ENCODE assay signal across 18 mouse cellular contexts in genomic region chr10:53045931-53046330, GRCm38 (mm10).
DNase-seq lines count a peak whose midpoint lies in the region; ATAC-seq and TF ChIP-seq lines count a peak whose summit lies in the region.
"Had no signal": no experiment of that assay in that cellular context is flagged by ENCODE, and none has a peak within 500 bp of the region (broad histone marks: within the 10 kb centered on the region; RNA-seq: fewer than 3 reads in every experiment).

No protein-coding gene starts in this region.

- no peaks in the 10 kb centered on the region for H3K36me3 ChIP-seq in midbrain, embryonic 15.5 days (replicated peaks)
- 0 out of 2 replicates have a peak, but pooled peaks cover 3% of the 10 kb centered on the region for H3K36me3 ChIP-seq in midbrain, embryonic 13.5 days
- H3K36me3 ChIP-seq in midbrain, postnatal 0 days (ENCODE audit: insufficient read depth, low read length), result no peaks in the 10 kb centered on the region
- no peaks in the 10 kb centered on the region for H3K36me3 ChIP-seq in kidney, embryonic 14.5 days (ENCODE audit: control insufficient read depth, insufficient read depth, low read length)
- H3K36me3 ChIP-seq: embryonic facial prominence, embryonic 10.5 days; embryonic facial prominence, embryonic 12.5 days had no signal

- H3K27ac ChIP-seq in midbrain, embryonic 15.5 days, result no peak overlapping the region
- no peak overlapping the region for H3K27ac ChIP-seq in midbrain, embryonic 13.5 days
- no peak overlapping the region for H3K27ac ChIP-seq in midbrain, postnatal 0 days (ENCODE audit: low read depth, low read length)
- no peak overlapping the region for H3K27ac ChIP-seq in kidney, embryonic 14.5 days (ENCODE audit: low read depth, low read length)
- H3K27ac ChIP-seq: embryonic facial prominence, embryonic 10.5 days; embryonic facial prominence, embryonic 12.5 days; forebrain, embryonic 13.5 days; forebrain, embryonic 15.5 days had no signal

- TF ChIP-seq CTCF in brain, embryonic 14.5 days (IDR thresholded peaks at IDR 0.05; ENCODE audit: borderline replicate concordance, extremely low read depth, insufficient read depth, insufficient read length), result no peak
- TF ChIP-seq CTCF in midbrain, postnatal 0 days (IDR thresholded peaks at IDR 0.05), result no peak

- no peaks in the 10 kb centered on the region for H3K9me3 ChIP-seq in midbrain, embryonic 15.5 days
- no peaks in the 10 kb centered on the region for H3K9me3 ChIP-seq in midbrain, embryonic 13.5 days
- H3K9me3 ChIP-seq in midbrain, postnatal 0 days (ENCODE audit: low read length), result no peaks in the 10 kb centered on the region
- H3K9me3 ChIP-seq in kidney, embryonic 14.5 days (ENCODE audit: control insufficient read depth, low read length), result no peaks in the 10 kb centered on the region
- H3K9me3 ChIP-seq: embryonic facial prominence, embryonic 10.5 days; embryonic facial prominence, embryonic 12.5 days; forebrain, embryonic 15.5 days had no signal

- H3K9ac ChIP-seq in midbrain, embryonic 15.5 days, result no peak overlapping the region
- H3K9ac ChIP-seq in midbrain, embryonic 13.5 days (replicated peaks), result no peak overlapping the region
- no peak overlapping the region for H3K9ac ChIP-seq in midbrain, postnatal 0 days (replicated peaks; ENCODE audit: low read length, poor library complexity, severe bottlenecking)
- no peak overlapping the region for H3K9ac ChIP-seq in kidney, embryonic 14.5 days (ENCODE audit: low read depth, low read length)
- H3K9ac ChIP-seq: embryonic facial prominence, embryonic 12.5 days; forebrain, embryonic 13.5 days; forebrain, embryonic 15.5 days; forebrain, postnatal 0 days had no signal

- no peak overlapping the region for H3K4me3 ChIP-seq in midbrain, embryonic 15.5 days
- H3K4me3 ChIP-seq in midbrain, embryonic 13.5 days (replicated peaks), result no peak overlapping the region
- no peak overlapping the region for H3K4me3 ChIP-seq in midbrain, postnatal 0 days (ENCODE audit: low read depth, low read length)
- no peak overlapping the region for H3K4me3 ChIP-seq in kidney, embryonic 14.5 days (ENCODE audit: low read length)
- H3K4me3 ChIP-seq: embryonic facial prominence, embryonic 10.5 days; embryonic facial prominence, embryonic 12.5 days; forebrain, embryonic 13.5 days; forebrain, embryonic 15.5 days had no signal

- no peak for TF ChIP-seq POLR2A in brain, embryonic 14.5 days (IDR thresholded peaks at IDR 0.05; ENCODE audit: borderline replicate concordance, extremely low read depth, insufficient read depth, insufficient read length, poor library complexity, severe bottlenecking)

- DNase-seq in brain, embryonic 14.5 days (ENCODE audit: low read depth), result peak; percentile 15
- no peak for DNase-seq in midbrain, postnatal 0 days (ENCODE audit: low spot score)
- DNase-seq: adrenal gland, adult 2 months; adrenal gland, postnatal 10 days; adrenal gland, postnatal 25 days; cerebellum, adult 11-12 months; cerebellum, adult 2 months; cerebellum, adult 9-10 months; cerebellum, postnatal 10 days; cerebellum, postnatal 25 days; forebrain, postnatal 0 days had no signal

- H3K4me1 ChIP-seq in midbrain, embryonic 15.5 days, result no peaks in the 10 kb centered on the region
- no peaks in the 10 kb centered on the region for H3K4me1 ChIP-seq in midbrain, embryonic 13.5 days (replicated peaks)
- no peaks in the 10 kb centered on the region for H3K4me1 ChIP-seq in midbrain, postnatal 0 days (ENCODE audit: insufficient read depth, low read length)
- H3K4me1 ChIP-seq in kidney, embryonic 14.5 days (ENCODE audit: control insufficient read depth, insufficient read depth, low read length), result no peaks in the 10 kb centered on the region
- H3K4me1 ChIP-seq: embryonic facial prominence, embryonic 10.5 days; embryonic facial prominence, embryonic 12.5 days; forebrain, embryonic 13.5 days; forebrain, embryonic 15.5 days had no signal

- H3K27me3 ChIP-seq in midbrain, embryonic 15.5 days (replicated peaks), result no peaks in the 10 kb centered on the region
- H3K27me3 ChIP-seq in midbrain, embryonic 13.5 days, result no peaks in the 10 kb centered on the region
- H3K27me3 ChIP-seq in midbrain, postnatal 0 days (ENCODE audit: insufficient read depth, low read length), result no peaks in the 10 kb centered on the region
- H3K27me3 ChIP-seq in kidney, embryonic 14.5 days (ENCODE audit: control insufficient read depth, insufficient read depth, low read length), result no peaks in the 10 kb centered on the region
- H3K27me3 ChIP-seq: embryonic facial prominence, embryonic 12.5 days; forebrain, embryonic 13.5 days; forebrain, embryonic 15.5 days had no signal

- no peak overlapping the region for H3K4me2 ChIP-seq in midbrain, embryonic 15.5 days
- no peak overlapping the region for H3K4me2 ChIP-seq in midbrain, embryonic 13.5 days (replicated peaks)
- H3K4me2 ChIP-seq in midbrain, postnatal 0 days (ENCODE audit: low read depth, low read length, poor library complexity, severe bottlenecking), result no peak overlapping the region
- H3K4me2 ChIP-seq in kidney, embryonic 14.5 days (replicated peaks; ENCODE audit: low read depth, low read length), result no peak overlapping the region
- H3K4me2 ChIP-seq: embryonic facial prominence, embryonic 12.5 days; forebrain, embryonic 13.5 days; forebrain, embryonic 15.5 days had no signal

- peak; percentile 69; the same call in 1 of the 2 replicates for ATAC-seq in midbrain, embryonic 15.5 days (replicated peaks)
- no peak for ATAC-seq in midbrain, embryonic 13.5 days
- ATAC-seq in midbrain, postnatal 0 days (ENCODE audit: low FRiP score), result 0 out of 2 replicates have a peak, but pooled peaks have one; percentile 44
- no peak for ATAC-seq in kidney, embryonic 14.5 days (ENCODE audit: low FRiP score, low TSS enrichment)
- ATAC-seq: forebrain, embryonic 13.5 days; forebrain, embryonic 15.5 days; forebrain, postnatal 0 days had no signal

Comparison
In these comparisons a context has a peak if more than half of its experiments do, and no peak if none do; other contexts are left out.
1. ATAC-seq: peak in midbrain, embryonic 15.5 days (single experiment) and midbrain, postnatal 0 days (single experiment); none in midbrain, embryonic 13.5 days (single experiment) and kidney, embryonic 14.5 days (single experiment).